Mouse (Mus musculus): ENCODE data around the gene Slc7a5.

DNA sequence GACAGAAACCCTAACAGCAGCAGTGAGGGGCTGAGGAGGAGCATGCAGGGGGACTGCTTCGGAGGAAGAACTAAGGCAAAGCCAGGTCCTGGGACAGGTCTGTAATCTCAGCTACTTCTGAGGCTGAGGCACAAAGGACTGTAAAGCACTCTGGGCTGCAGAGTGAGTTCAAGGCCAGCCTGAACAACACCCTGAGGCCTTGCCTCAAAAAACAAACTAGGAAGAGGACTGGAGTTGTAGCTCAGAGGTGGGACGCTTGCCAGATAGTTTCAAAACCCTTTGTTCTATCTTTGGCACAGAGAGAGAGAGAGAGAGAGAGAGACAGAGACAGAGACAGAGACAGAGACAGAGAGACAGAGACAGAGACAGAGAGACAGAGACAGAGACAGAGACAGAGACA lies 53.9 kb downstream of the Slc7a5 start:
- TF ChIP-seq CTCF (IDR thresholded peaks at IDR 0.05; ENCODE audit: control insufficient read depth, insufficient read depth, insufficient replicate concordance, low read depth, low read length), result no peak
- no peak for TF ChIP-seq POLR2A (IDR thresholded peaks at IDR 0.05; ENCODE audit: control insufficient read depth, low read depth, low read length)

Data from testis, adult 2 months (tissue).